Mouse (Mus musculus) adrenal gland, postnatal 0 days (tissue): ENCODE measurements around the gene Nme8. TPM values are rescaled to one million over a fixed set of nuclear protein-coding genes. Genes with fewer than 3 reads are reported as not detected.

Experiments
- polyA plus RNA-seq: library from polyadenylated mRNA; unstranded; fragments of >200 nt; fragmentation: Nextera tagmentation; extraction: Ambion mirVana; gene quantifications from 2 replicates; pipeline ENCODE4 v1.2.1, GENCODE M21; 2015

Nme8 gene
- polyA plus RNA-seq = not detected in 2 replicates

GRCm38 (mm10) chr13:19697790-19698189 lies at the start of gene Nme8:
TSS of gene Nme8 (minus strand) at chr13:19697794.

GRCm38 (mm10) chr13:19622573-19623227 lies 74.9 kb downstream of the Nme8 start, which contains the start of gene Sfrp4:
TSS of gene Sfrp4 (plus strand) at chr13:19623104.

GRCm38 (mm10) chr13:19619216-19619927 lies 78.2 kb downstream of the Nme8 start, which contains the start of gene Epdr1:
TSS of gene Epdr1 (minus strand) at chr13:19619927.

Other genes with a start within 250 kb of the Nme8 start
- 36.4 and 39.7 TPM in 2 replicates for gene Epdr1, start 77.9 kb downstream of the Nme8 start, polyA plus RNA-seq
- gene Sfrp4, start 74.7 kb downstream of the Nme8 start, polyA plus RNA-seq = 7.4 and 9.3 TPM in 2 replicates
- gene Gpr141, start 126.5 kb upstream of the Nme8 start, polyA plus RNA-seq = 0.61 TPM in 2 replicates